Comparison of ENCODE assay signal across 23 mouse cellular contexts in the genomic region with DNA sequence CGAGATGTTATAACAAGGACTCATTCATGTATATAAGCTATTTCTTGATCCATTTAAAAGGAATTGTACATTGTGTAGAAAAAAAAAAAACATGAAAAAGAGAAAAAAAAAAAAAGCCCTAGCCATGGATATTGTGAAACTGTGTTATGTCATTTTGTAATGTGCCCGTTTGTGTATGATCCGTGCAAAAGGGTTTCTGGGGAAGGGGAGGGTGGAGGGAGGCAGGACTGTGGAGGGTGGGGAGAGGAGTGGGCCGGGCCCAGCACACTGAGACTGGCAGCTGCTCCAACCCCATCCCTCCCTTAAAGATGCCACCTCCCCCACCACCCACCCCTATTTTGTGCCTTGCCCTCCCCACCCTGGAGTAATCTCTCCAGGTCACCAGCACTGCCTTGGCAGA.
"Had no signal": no experiment of that assay in that cellular context is flagged by ENCODE, and none has a peak within 500 bp of the region (broad histone marks: within the 10 kb centered on the region; RNA-seq: fewer than 3 reads in every experiment).

No protein-coding gene starts in this region.

- H3K27ac ChIP-seq: heart, adult 2 months; heart, embryonic 13.5 days; heart, embryonic 15.5 days; hindbrain, embryonic 10.5 days; hindbrain, embryonic 12.5 days; hindbrain, embryonic 14.5 days; intestine, embryonic 15.5 days; left cerebral cortex, adult 2 months; limb, embryonic 10.5 days; limb, embryonic 12.5 days; liver, embryonic 13.5 days had no signal

- DNase-seq: gastrocnemius, postnatal 14 days; gastrocnemius, postnatal 36 days; heart, adult 2 months; heart, postnatal 14 days; heart, postnatal 36 days; kidney, adult 18-20 months; kidney, adult 8-10 months; kidney, postnatal 14 days; kidney, postnatal 36 days; liver; liver, embryonic 13.5 days had no signal

- H3K27me3 ChIP-seq: heart, embryonic 13.5 days; heart, embryonic 15.5 days; hindbrain, embryonic 12.5 days; intestine, embryonic 15.5 days; limb, embryonic 12.5 days; liver, embryonic 13.5 days had no signal

- H3K9me3 ChIP-seq: heart, embryonic 13.5 days; heart, embryonic 15.5 days; hindbrain, embryonic 10.5 days; hindbrain, embryonic 12.5 days; intestine, embryonic 15.5 days; limb, embryonic 10.5 days; limb, embryonic 12.5 days; liver, embryonic 13.5 days had no signal

- H3K4me3 ChIP-seq: heart, adult 2 months; heart, embryonic 13.5 days; heart, embryonic 15.5 days; hindbrain, embryonic 10.5 days; hindbrain, embryonic 12.5 days; intestine, embryonic 15.5 days; left cerebral cortex, adult 2 months; limb, embryonic 10.5 days; limb, embryonic 12.5 days; liver, embryonic 13.5 days had no signal

- H3K36me3 ChIP-seq: intestine, embryonic 15.5 days had no signal

- H3K9ac ChIP-seq: heart, embryonic 13.5 days; heart, embryonic 15.5 days; hindbrain, embryonic 12.5 days; hindbrain, embryonic 14.5 days; intestine, embryonic 15.5 days; limb, embryonic 12.5 days; liver, embryonic 13.5 days had no signal

- H3K4me1 ChIP-seq: heart, embryonic 13.5 days; heart, embryonic 15.5 days; hindbrain, embryonic 10.5 days; hindbrain, embryonic 12.5 days; intestine, embryonic 15.5 days; limb, embryonic 10.5 days; limb, embryonic 12.5 days had no signal

- ATAC-seq: hindbrain, embryonic 16.5 days; inflammation-experienced regulatory T-cells, adult 6 months; intestine, embryonic 15.5 days; intestine, postnatal 0 days had no signal
